Mouse (Mus musculus) megakaryocyte, embryonic 14.5 days (primary cell): ENCODE results near the gene Cfap36.

Source experiments
- FLI1 ChIP-seq: IDR thresholded peaks from 2 replicates; pipeline ENCODE4 v1.6.1; 2012; ENCODE audit warnings: low read length, inconsistent platforms, mixed read lengths
- GATA1 ChIP-seq: IDR thresholded peaks from 3 replicates; pipeline ENCODE4 v1.6.1; 2012; ENCODE audit warnings: mixed read lengths, low read length, inconsistent platforms, borderline replicate concordance

GRCm38 (mm10) chr11:29287305-29287704, 40.1 kb upstream of the Cfap36 start:
- TF ChIP-seq GATA1 (no peak), FLI1 (no peak)
